Mouse (Mus musculus): ENCODE results near the gene Hspbap1.

Gene Hspbap1

GRCm38 (mm10) chr16:35806973-35807662 is 36.9 kb downstream of the Hspbap1 start:
- no peak for DNase-seq

- DNase-seq = no peak
Measured at GRCm38 (mm10) chr16:35807663-35807992, 37.5 kb downstream of the Hspbap1 start.

GRCm38 (mm10) chr16:35808838-35809237 is 38.7 kb downstream of the Hspbap1 start:
- DNase-seq = no peak

- no peak for DNase-seq
Measured at GRCm38 (mm10) chr16:35813119-35813518, 42.9 kb downstream of the Hspbap1 start.

- DNase-seq = peak; percentile 89 to 93
Measured at GRCm38 (mm10) chr16:35817255-35818089, 47.3 kb downstream of the Hspbap1 start.

GRCm38 (mm10) chr16:35829999-35830398 is 59.8 kb downstream of the Hspbap1 start:
- DNase-seq = no peak

GRCm38 (mm10) chr16:35832926-35833325 is 62.8 kb downstream of the Hspbap1 start:
- DNase-seq = no peak

GRCm38 (mm10) chr16:35834653-35835052 is 64.5 kb downstream of the Hspbap1 start:
- no peak for DNase-seq

- peak in 1 of 2 experiments; percentile 32 for DNase-seq
Measured at GRCm38 (mm10) chr16:35839680-35840079, 69.5 kb downstream of the Hspbap1 start.

- DNase-seq = no peak
Measured at GRCm38 (mm10) chr16:35847138-35847537, 77.0 kb downstream of the Hspbap1 start.

- no peak for DNase-seq
Measured at GRCm38 (mm10) chr16:35855846-35856245, 85.7 kb downstream of the Hspbap1 start.

GRCm38 (mm10) chr16:35856766-35857165 is 86.6 kb downstream of the Hspbap1 start:
- no peak for DNase-seq

- DNase-seq = no peak
Measured at GRCm38 (mm10) chr16:35860236-35860635, 90.1 kb downstream of the Hspbap1 start.

GRCm38 (mm10) chr16:35862057-35862456 is 91.9 kb downstream of the Hspbap1 start:
- no peak for DNase-seq

- DNase-seq = no peak
Measured at GRCm38 (mm10) chr16:35867726-35868125, 97.6 kb downstream of the Hspbap1 start.

- no peak for DNase-seq
Measured at GRCm38 (mm10) chr16:35869126-35869525, 99.0 kb downstream of the Hspbap1 start.

GRCm38 (mm10) chr16:35869656-35870055 is 99.5 kb downstream of the Hspbap1 start:
- no peak for DNase-seq

GRCm38 (mm10) chr16:35870581-35871047 is 100.4 kb downstream of the Hspbap1 start:
- DNase-seq = no peak

GRCm38 (mm10) chr16:35871048-35871851 is 101.1 kb downstream of the Hspbap1 start, which contains the start of gene Parp14:
TSS of gene Parp14 (minus strand) at chr16:35871544.
- DNase-seq = peak in 1 of 2 experiments; percentile 5

GRCm38 (mm10) chr16:35871898-35872297 is 101.7 kb downstream of the Hspbap1 start:
- DNase-seq = no peak

GRCm38 (mm10) chr16:35872410-35873006 is 102.3 kb downstream of the Hspbap1 start:
- DNase-seq = no peak

GRCm38 (mm10) chr16:35874416-35874815 is 104.2 kb downstream of the Hspbap1 start:
- DNase-seq = peak; percentile 32 to 37
